Mouse (Mus musculus) thymus, postnatal 36 days (tissue): ENCODE measurements around the gene Rpl27a.
A peak's percentile ranks its signal among the peaks of the same experiment; 100 is the strongest.

Experiments
- DNase-seq, 2 experiments: peaks; one replicate each; pipeline ENCODE4 v3.0.0; 2022; ENCODE audit warnings: mixed read lengths in 2 of 2

The Rpl27a gene

GRCm38 (mm10) chr7:109518838-109519696, at the start of gene Rpl27a:
TSS of gene Rpl27a (plus strand) at chr7:109519147.
- DNase-seq: peak; percentile 98 to 99

GRCm38 (mm10) chr7:109470700-109471099, 48.2 kb upstream of the Rpl27a start:
- DNase-seq: no peak

GRCm38 (mm10) chr7:109477926-109478325, 41.0 kb upstream of the Rpl27a start:
- DNase-seq: no peak

GRCm38 (mm10) chr7:109480765-109481197, 38.2 kb upstream of the Rpl27a start:
- no peak for DNase-seq

- DNase-seq: no peak
These were observed 34.7 kb upstream of the Rpl27a start for GRCm38 (mm10) chr7:109484221-109484620.

GRCm38 (mm10) chr7:109492616-109493318, 26.2 kb upstream of the Rpl27a start:
- no peak for DNase-seq

- DNase-seq: no peak
These were observed 25.3 kb upstream of the Rpl27a start for GRCm38 (mm10) chr7:109493319-109494316.

GRCm38 (mm10) chr7:109497507-109497906, 21.4 kb upstream of the Rpl27a start:
- DNase-seq: no peak

GRCm38 (mm10) chr7:109507119-109507518, 11.8 kb upstream of the Rpl27a start:
- DNase-seq: no peak

GRCm38 (mm10) chr7:109507572-109507971, 11.4 kb upstream of the Rpl27a start:
- DNase-seq: no peak

GRCm38 (mm10) chr7:109508034-109508433, 10.9 kb upstream of the Rpl27a start, which contains the start of gene Trim66:
TSS of gene Trim66 (minus strand) at chr7:109508134.
- DNase-seq: no peak

GRCm38 (mm10) chr7:109510799-109511198, 8.1 kb upstream of the Rpl27a start:
- DNase-seq: no peak

- DNase-seq: no peak
These were observed 7.1 kb upstream of the Rpl27a start for GRCm38 (mm10) chr7:109511838-109512237.

- no peak for DNase-seq
These were observed 2.4 kb upstream of the Rpl27a start for GRCm38 (mm10) chr7:109516500-109516899.

- DNase-seq: no peak
These were observed 788 bp upstream of the Rpl27a start for GRCm38 (mm10) chr7:109518036-109518681.

GRCm38 (mm10) chr7:109519936-109520335, 989 bp downstream of the Rpl27a start:
- DNase-seq: no peak

GRCm38 (mm10) chr7:109522084-109522483, 3.1 kb downstream of the Rpl27a start:
- DNase-seq: no peak

GRCm38 (mm10) chr7:109523304-109523703, 4.4 kb downstream of the Rpl27a start:
- DNase-seq: no peak

- no peak for DNase-seq
These were observed 4.9 kb downstream of the Rpl27a start for GRCm38 (mm10) chr7:109523741-109524441.

GRCm38 (mm10) chr7:109524442-109524744, 5.4 kb downstream of the Rpl27a start:
- no peak for DNase-seq

GRCm38 (mm10) chr7:109524763-109525162, 5.8 kb downstream of the Rpl27a start:
- DNase-seq: no peak
